Mouse (Mus musculus): ENCODE measurements around the gene Spryd7.

Spryd7 gene

DNA sequence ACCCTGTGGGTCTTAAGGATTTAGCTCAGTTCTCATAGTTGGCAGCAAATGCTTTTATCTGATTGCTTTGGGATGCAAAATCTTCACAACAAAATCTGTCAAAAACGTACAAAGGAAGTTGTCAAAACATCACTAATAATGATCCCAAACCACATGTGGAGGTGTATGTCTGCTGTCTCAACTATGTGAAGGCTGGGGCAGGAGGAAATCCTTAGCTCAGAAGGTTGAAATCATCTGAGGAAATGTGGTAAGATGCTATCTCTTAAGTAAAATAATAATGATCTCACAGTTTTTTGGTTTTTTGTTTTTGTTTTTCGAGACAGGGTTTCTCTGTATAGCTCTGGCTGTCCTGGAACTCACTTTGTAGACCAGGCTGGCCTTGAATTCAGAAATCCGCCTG is 20.9 kb downstream of the Spryd7 start:
- DNase-seq (ENCODE audit: low read depth, low spot score), result no peak

DNA sequence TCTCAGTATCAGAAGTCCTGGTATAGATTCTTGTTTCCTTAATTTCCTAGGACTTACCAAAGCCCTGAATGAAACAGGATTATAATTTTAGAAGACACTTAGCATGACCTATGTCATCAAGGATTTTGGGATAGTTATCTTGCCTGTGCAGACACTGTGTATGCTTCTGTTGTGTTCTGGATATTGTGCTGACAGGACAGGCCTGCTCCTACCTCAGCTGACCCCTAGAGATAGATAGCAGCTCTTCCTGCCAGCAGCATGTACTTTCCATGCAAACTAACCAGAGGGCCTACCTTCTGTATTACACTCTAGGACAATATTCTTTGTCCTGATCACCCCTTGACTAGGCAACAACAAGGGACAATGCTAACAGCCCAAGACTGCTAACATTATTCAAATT is 25.7 kb downstream of the Spryd7 start:
- DNase-seq (ENCODE audit: low read depth, low spot score), result no peak

DNA sequence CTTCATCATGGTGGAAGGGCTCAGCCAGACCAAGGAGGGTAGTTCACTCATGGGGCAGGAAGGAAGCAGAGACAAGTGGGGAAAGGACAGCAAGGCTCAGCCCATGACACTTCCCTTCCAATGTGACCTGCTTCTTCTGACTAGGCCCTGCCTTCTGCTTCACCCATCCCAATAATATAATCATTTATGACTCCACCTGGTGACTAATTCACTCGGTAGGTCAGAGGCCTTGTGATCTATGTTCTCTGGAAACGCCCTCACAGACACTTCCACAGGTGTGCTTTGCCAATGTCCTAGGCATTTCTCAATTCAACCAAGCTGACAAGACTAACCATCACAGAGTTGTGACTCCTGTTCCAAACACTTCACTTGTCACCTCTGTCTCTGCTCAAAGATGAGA is 26.3 kb downstream of the Spryd7 start:
- no peak for DNase-seq (ENCODE audit: low read depth, low spot score)

DNA sequence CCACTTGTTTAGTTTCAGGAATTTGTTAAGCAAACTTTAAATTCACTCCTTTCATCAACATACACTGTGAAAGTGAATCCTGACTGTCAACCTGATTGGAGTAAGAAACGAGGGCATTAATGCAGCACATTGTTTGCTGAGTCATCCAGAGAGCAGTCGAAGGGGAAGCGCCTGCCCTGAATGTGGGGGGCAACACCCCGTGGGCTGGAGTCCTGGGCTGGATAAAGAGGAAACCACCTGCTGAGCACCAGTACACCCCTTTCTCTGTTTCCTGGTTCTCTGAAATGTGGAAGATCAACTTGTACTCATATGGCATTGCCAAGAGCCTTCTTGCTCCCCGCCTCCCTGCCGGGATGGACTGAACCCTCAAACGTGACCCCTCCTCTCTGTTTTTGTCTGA is 27.2 kb downstream of the Spryd7 start:
- DNase-seq (ENCODE audit: low read depth, low spot score), result no peak

DNA sequence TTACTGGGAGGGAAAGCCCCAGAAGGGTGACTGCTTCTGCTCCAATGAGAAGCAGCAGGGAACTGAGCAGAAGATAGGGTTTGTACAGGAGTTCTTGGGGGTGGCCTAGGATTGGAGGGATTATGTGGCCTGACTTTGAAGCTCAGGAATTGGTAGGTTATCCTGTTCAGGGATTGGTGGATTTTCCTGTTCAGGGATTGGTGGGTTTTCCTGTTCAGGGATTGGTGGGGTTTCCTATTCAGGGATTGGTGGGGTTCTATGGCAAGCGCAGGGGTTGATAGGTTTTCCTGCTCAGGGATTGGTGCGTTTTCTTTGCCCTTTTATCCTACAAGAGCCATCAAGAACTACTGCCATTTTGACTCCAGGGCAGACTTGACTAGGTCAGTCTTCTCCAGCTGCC is 30.7 kb downstream of the Spryd7 start:
- DNase-seq (ENCODE audit: low read depth, low spot score), result no peak

DNA sequence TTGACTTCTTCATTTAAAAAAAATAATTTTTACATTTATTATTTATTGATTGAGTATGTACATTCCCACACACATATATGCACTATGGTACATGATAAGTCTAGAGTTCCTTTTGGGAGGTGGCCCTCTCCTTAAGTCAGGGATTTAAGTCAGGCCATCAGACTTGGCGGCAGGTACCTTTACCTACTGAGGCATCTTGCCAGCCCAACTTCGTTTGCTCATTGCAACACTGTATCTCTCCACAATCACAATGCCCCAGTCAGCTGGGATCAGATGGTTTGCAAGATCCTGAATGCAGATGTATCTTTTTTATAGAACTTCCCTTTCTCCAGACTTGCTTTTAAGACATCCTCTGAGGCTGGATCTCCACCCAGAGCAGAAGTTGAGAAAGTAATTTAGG is 32.9 kb downstream of the Spryd7 start:
- DNase-seq (ENCODE audit: low read depth, low spot score), result no peak

DNA sequence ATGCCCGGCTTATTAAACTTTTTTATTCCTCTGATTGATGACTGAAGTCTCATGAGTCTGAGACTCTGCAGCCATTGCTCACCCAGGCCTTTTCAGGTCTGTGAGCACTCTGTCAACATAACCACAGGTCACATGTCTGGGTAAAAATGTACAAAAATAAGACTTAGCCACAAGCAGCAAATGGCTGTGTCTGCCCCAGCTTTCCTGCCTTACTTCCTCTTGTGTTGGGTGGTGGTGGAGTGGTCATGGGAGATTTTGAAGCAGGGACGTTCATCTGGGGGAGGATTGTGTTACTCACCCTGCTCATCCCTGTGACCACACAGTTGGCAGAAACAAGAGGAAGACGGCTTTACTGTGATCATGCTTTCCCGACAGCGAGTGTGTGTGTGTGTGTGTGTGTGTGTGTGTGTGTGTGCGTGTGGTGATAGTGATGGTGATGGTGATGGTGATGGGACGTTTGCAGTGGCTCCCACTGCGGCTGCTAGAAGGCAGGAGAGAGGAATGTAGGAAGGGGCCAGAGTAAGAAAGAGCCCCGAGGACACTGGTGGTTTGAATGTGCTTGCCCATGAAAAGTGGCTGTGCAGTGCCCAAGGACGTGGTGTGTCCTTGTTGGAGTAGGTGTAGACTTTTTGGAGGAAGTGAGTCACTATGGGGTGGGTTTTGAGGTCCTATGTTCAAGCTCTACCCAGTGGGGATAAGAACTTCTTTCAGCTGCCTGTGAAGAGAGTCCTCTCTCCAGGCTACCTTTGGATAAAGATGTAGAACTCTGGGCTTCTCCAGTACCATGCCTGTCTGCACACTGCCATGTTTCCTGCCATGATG is 37.8 kb downstream of the Spryd7 start:
- no peak for DNase-seq (ENCODE audit: low read depth, low spot score)

DNA sequence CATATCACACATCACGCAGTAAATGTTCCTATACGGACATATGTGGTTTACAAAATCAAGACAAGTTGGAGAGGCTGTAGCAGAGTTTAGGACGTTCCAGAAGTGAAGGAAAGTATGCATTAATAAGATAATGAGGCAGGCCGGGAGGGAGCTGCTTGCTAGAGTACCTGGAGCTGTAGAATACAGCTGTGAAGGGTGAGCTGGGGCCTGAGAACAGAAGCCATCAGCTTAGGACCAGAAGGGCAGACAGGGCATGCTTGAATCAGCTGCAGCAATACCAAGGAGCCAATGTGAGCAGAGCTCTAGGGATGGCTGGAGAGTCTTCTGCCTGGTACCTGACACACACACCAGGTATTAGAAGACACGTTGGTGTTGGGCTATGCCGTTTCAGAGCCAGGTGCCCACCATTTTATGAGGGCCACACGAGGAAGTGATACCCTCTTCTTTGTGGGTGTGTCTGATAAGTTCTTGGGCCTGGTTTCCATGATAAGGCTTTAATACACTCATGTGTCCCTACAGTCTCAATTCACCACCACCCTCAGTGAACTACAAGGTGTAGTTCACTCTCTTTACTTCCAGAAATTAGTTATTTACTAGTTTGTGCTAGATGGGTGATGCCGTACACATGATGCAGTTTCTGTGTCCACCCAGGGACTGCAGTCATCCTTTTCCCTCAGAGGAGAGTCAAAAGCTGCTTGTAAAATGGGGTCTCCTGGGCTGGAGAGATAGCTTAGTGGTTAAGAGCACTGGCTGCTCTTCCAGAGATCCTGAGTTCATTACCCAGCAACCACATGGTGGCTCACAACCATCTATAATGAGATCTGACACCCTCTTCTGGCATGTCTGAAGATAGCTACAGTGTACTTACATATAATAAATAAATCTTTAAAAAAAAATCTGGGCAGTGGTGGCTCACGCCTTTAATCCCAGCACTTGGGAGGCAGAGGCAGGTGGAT is 39.9 kb downstream of the Spryd7 start:
- no peak for DNase-seq (ENCODE audit: low read depth, low spot score)

DNA sequence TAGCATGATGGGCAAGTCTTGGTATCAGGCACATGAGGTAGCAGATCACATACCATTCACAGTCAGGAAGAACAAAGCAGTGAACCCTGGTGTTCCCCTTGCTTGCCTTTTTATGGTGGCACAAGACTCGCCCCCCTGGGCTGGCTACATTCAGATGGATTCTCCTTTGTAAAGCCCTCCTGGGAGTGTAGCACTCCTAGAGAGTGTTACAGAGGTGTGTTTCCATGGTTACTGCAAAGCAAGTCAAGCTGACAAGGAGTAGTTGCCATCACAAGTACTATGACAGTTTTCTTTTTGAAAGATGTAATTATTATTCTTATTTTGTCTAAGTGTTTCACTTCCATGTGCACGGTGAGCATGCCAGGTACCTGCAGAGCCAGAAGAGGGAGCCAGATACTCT is 45.2 kb downstream of the Spryd7 start:
- no peak for DNase-seq (ENCODE audit: low read depth, low spot score)

DNA sequence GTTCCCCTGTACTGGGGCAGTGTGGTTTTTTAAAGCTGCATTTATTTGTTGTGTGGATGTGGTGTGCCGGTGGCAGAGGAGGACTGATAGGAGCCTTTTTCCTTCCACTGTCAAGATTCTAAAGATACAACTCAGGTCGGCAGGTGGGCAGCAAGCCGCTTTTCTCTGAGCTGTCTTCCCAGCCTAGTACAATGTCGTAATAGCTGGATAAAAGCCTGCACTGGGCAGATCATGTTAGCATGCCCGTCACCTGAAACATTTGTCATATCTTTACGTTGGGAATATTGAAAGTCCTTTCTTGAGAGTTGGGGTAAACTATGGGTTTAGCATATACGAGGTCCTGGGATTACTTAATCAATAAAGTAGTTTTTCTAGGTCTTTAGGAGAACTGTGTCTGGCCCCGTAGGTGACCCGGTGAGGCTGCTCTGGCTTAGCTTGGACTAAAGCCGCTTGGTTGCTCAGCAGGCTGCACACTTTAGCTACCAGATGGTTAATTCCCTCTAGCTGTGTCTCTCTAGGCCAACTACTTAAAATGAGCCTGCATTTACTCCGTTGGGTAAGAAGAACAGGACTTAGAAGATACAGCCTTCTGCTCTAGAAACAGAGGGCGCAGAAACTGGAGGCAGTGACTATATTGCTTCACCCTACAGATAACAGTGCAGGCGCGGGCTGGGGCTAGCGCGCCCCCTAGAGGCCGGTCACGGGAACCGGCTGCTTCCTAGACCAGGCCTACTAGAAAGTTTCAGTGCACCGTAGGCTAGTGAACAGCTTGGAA is 58.8 kb downstream of the Spryd7 start:
- DNase-seq (ENCODE audit: low read depth, low spot score), result peak; percentile 66

DNA sequence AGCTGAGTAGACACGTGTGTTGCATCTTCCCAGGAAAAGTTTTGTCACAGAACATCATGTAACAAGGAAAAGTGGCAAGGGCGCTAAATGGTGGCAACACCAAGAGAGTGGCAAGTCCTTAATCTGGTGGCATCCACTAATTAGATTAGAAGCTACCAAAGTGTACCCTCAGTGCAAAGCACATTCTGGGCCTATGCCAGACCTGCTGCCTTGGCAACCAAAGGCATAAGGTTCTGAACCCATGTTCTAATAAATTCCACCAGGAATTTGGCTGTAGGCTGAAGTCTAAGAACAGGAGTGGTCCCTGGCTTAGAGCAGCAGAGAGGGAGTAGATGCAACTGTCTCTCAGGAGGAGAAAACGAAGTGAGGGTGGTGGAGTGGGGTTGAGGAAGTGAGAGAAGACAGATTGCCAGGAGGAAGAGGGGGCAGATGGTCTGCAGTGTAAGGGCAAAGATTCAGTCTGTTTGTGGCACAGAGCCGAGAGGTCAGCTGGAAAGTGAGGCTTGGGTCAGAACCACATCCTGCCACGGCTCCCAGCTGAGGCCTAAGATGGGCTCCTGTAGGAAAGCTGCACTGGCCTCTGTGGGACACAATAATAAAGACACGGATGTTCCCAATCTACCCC is 63.1 kb downstream of the Spryd7 start:
- no peak for DNase-seq (ENCODE audit: low read depth, low spot score)

Data from forelimb bud, embryonic 11.5 days (tissue).